Mouse (Mus musculus): ENCODE data around the gene Raf1.
"Not testable (repeated sequence)": the region's sequence is repeated elsewhere in the genome, so short reads cannot be mapped to it uniquely, and the experiment has no call there.

DNA sequence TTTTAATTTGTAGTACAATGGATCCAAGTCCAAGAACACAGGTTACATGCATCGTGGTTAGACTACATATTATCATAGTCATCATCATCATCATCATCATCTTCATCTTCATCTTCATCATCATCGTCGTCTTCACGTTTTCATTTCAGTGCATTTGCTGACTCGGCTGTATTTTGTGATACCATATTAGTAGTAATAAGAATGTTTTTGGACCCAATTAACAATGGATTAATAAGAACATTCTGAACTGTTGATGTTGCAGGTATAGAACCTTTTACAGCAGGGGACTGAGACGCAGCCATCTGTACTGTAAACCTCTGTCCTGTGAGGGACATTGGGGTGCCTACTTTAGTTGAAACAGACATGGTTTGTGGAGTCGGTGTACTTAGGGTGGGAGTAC lies 38.2 kb downstream of the Raf1 start:
- not testable (repeated sequence) for TF ChIP-seq GATA1, TAL1 (IDR thresholded peaks at IDR 0.05; ENCODE audit: low read length)

Measured in erythroblast, embryonic 14.5 days (primary cell).